Comparison of ENCODE assay signal across 8 mouse cellular contexts in the genomic region with DNA sequence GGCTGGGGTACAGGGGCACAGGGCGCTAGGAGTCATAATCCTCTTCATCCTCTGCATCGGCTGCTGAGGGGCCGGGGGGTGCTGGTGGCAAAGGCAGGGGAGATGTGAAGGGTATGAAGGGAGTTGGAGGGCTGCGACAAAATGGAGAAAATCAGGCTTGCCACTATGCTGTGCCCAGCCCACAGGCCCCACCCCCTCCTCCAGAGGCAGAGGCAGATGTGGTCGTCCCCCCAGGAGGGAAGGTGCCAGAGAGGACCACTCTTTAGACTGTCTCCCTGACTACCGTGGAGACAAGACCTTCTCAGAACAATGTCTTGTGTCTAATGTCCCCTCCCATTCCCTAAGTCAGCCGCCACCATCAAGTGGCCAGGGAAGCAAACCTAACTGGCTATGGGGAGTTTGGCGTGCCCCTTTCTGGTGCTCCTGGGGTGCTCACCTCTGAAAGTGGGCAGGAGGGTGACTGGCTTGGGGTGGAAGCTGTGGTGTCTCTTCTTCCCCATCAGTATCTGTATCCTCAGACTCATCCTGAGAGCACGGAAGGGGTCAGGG. TPM values are rescaled to one million over a fixed set of nuclear protein-coding genes. Genes with fewer than 3 reads are reported as not detected.
DNase-seq lines count a peak whose midpoint lies in the region; ATAC-seq and TF ChIP-seq lines count a peak whose summit lies in the region.

No protein-coding gene starts in this region.

- no peaks in the 10 kb centered on the region for H3K27me3 ChIP-seq in heart, adult 2 months (ENCODE audit: control insufficient read depth, insufficient read depth, low read length)
- no peaks in the 10 kb centered on the region for H3K27me3 ChIP-seq in limb, embryonic 13.5 days

- intact Hi-C loops in heart, adult 2 months (cut with DNase I) = no loop called here
- intact Hi-C loops in heart, postnatal 14 days (cut with DNase I) = no loop called here

- H3K4me3 ChIP-seq in heart, adult 2 months = no peak overlapping the region
- H3K4me3 ChIP-seq in limb, embryonic 13.5 days = peak overlapping the region; percentile 80

- ATAC-seq in limb, embryonic 13.5 days (ENCODE audit: low FRiP score, low read depth) = no peak

- no peak for TF ChIP-seq CTCF in heart, adult 2 months (IDR thresholded peaks at IDR 0.05)

- 0 out of 2 replicates have a peak, but pooled peaks have one; percentile 34 for TF ChIP-seq EP300 in heart, adult 2 months (IDR thresholded peaks at IDR 0.05; ENCODE audit: insufficient read depth, low read depth, low read length)

- H3K79me2 ChIP-seq in heart, adult 2 months (replicated peaks; ENCODE audit: control insufficient read depth, insufficient read depth, low read length) = peaks cover 6% of the 10 kb centered on the region; the same call in 1 of the 2 replicates

- H3K9ac ChIP-seq in heart, adult 2 months (ENCODE audit: low read depth, low read length) = peak overlapping the region; percentile 9
- H3K9ac ChIP-seq in limb, embryonic 13.5 days = peak overlapping the region; percentile 88

- H3K9me3 ChIP-seq in limb, embryonic 13.5 days = no peaks in the 10 kb centered on the region

- H3K4me2 ChIP-seq in limb, embryonic 13.5 days (replicated peaks) = peak overlapping the region; percentile 91

- no peak for TF ChIP-seq POLR2A in heart, adult 2 months (IDR thresholded peaks at IDR 0.05; ENCODE audit: insufficient read depth, low read depth, low read length)

- H3K36me3 ChIP-seq in heart, adult 2 months (ENCODE audit: control insufficient read depth, insufficient read depth, low read length) = peaks cover 7% of the 10 kb centered on the region
- peaks cover 56% of the 10 kb centered on the region for H3K36me3 ChIP-seq in limb, embryonic 13.5 days

- 77% methylated on average over 9 of the region's 9 CpGs for whole genome bisulfite sequencing in heart, adult 2 months
- WGBS in limb, embryonic 13.5 days = 77% methylated on average over 9 of the region's 9 CpGs

- peak overlapping the region; percentile 90; the same call in 1 of the 2 replicates for H3K27ac ChIP-seq in heart, adult 2 months
- H3K27ac ChIP-seq in limb, embryonic 13.5 days = no peak overlapping the region

- no peak for DNase-seq in heart, adult 2 months
- no peak for DNase-seq in heart, postnatal 14 days
- DNase-seq in thymus, postnatal 14 days = peak; percentile 29
- DNase-seq in thymus, adult 18-20 months = no peak
- DNase-seq in left cerebral cortex, adult 9 months (ENCODE audit: low spot score in 2 of 2) = no peak
- DNase-seq in embryo, embryonic 10 days (ENCODE audit: low spot score) = no peak
- DNase-seq in embryo, embryonic 10.5 days (ENCODE audit: low spot score) = no peak

- peaks cover 16% of the 10 kb centered on the region for H3K4me1 ChIP-seq in heart, adult 2 months (ENCODE audit: control insufficient read depth, insufficient read depth, low read length)
- H3K4me1 ChIP-seq in limb, embryonic 13.5 days = peaks cover 37% of the 10 kb centered on the region

RNA-seq across cellular contexts. Expression of gene Drap1, which starts 1.8 kb away (rescaled TPM):
- total RNA-seq in heart, adult 2 months (2021) = 100 to 1,000 TPM; 278 to 344 TPM
- 175 and 189 TPM in 2 replicates for polyA plus RNA-seq in heart, adult 2 months (2012; rRNA removed)
- total RNA-seq in heart, postnatal 14 days (2021) = 100 to 1,000 TPM; 252 to 264 TPM
- polyA plus RNA-seq in limb, embryonic 13.5 days (2015; fragmentation: Nextera tagmentation; extraction: Ambion mirVana) = 301 and 336 TPM in 2 replicates

RNA-seq across cellular contexts. Expression of gene AI837181, which starts 2.0 kb away (rescaled TPM):
- total RNA-seq in heart, adult 2 months (2021) = 10 to 100 TPM; 32.9 TPM
- 55.4 and 59.5 TPM in 2 replicates for polyA plus RNA-seq in heart, adult 2 months (2012; rRNA removed)
- total RNA-seq in heart, postnatal 14 days (2021) = 10 to 100 TPM; 39.9 to 41.9 TPM
- polyA plus RNA-seq in limb, embryonic 13.5 days (2015; fragmentation: Nextera tagmentation; extraction: Ambion mirVana) = 74.6 and 77.9 TPM in 2 replicates

RNA-seq across cellular contexts. Expression of gene Tsga10ip, which starts 20.6 kb away (rescaled TPM):
- under 1 TPM; 0.39 to 0.52 TPM for total RNA-seq in heart, adult 2 months (2021)
- 0.08 TPM in 1 of 2 replicates, not detected in the other for polyA plus RNA-seq in heart, adult 2 months (2012; rRNA removed)
- under 1 TPM; 0.31 to 0.90 TPM for total RNA-seq in heart, postnatal 14 days (2021)
- polyA plus RNA-seq in limb, embryonic 13.5 days (2015; fragmentation: Nextera tagmentation; extraction: Ambion mirVana) = 0.15 and 0.31 TPM in 2 replicates

RNA-seq across cellular contexts. Expression of gene Fosl1, which starts 24.4 kb away (rescaled TPM):
- not detected for total RNA-seq in heart, adult 2 months (2021)
- 0.12 TPM in 1 of 2 replicates, not detected in the other for polyA plus RNA-seq in heart, adult 2 months (2012; rRNA removed)
- not detected for total RNA-seq in heart, postnatal 14 days (2021)
- polyA plus RNA-seq in limb, embryonic 13.5 days (2015; fragmentation: Nextera tagmentation; extraction: Ambion mirVana) = not detected in 2 replicates

RNA-seq across cellular contexts. Expression of gene Sart1, which starts 34.5 kb away (rescaled TPM):
- total RNA-seq in heart, adult 2 months (2021) = 10 to 100 TPM; 47.3 to 51.8 TPM
- polyA plus RNA-seq in heart, adult 2 months (2012; rRNA removed) = 10.6 and 22.1 TPM in 2 replicates
- total RNA-seq in heart, postnatal 14 days (2021) = 10 to 100 TPM; 47.5 to 49.5 TPM
- polyA plus RNA-seq in limb, embryonic 13.5 days (2015; fragmentation: Nextera tagmentation; extraction: Ambion mirVana) = 81.8 and 84.8 TPM in 2 replicates
